Mouse (Mus musculus): ENCODE measurements around the gene Erich3. TPM values are rescaled to one million over a fixed set of nuclear protein-coding genes. Genes with fewer than 3 reads are reported as not detected.

Erich3 gene
- polyA plus RNA-seq, 1 experiment from 2014 or later: 0.23 TPM

DNA sequence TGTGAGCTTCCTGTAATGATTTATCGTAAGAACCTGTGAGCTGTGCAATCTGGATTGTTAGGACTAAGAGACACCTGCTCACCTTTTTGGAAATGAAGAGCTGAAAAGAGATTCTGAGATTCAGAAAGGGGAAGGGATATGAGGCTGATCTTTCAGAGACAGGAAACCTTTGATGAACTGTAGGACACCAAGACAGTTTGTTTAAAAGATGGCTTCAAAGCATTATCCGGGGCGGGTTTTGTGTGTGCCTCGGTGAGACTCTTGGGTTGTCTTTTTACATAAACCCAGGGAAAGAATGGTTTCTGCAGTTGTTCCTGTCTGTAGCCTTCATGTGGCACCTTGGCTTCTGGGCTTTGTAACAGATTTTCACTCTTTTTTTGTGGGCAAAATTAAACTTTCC lies 30.2 kb downstream of the Erich3 start:
- no peaks in the 10 kb centered on the region for H3K27me3 ChIP-seq (ENCODE audit: control insufficient read depth, insufficient read depth, low read depth, low read length)
- no peaks in the 10 kb centered on the region for H3K9me3 ChIP-seq (ENCODE audit: control insufficient read depth, low read length)
- H3K4me3 ChIP-seq (ENCODE audit: low read length): no peak overlapping the region
- peaks cover 3% of the 10 kb centered on the region; the same call in 1 of the 2 replicates for H3K4me1 ChIP-seq (replicated peaks; ENCODE audit: control insufficient read depth, insufficient read depth, low read length)
- no peaks in the 10 kb centered on the region for H3K36me3 ChIP-seq (ENCODE audit: control insufficient read depth, insufficient read depth, low read length)
- H3K9ac ChIP-seq (ENCODE audit: low read length): no peak overlapping the region
- 49% methylated on average over 4 of the region's 4 CpGs for WGBS
- no peak overlapping the region for H3K27ac ChIP-seq (ENCODE audit: low read length)
- no peak overlapping the region for H3K4me2 ChIP-seq (ENCODE audit: low read depth, low read length)
- ATAC-seq (ENCODE audit: low read depth): no peak

DNA sequence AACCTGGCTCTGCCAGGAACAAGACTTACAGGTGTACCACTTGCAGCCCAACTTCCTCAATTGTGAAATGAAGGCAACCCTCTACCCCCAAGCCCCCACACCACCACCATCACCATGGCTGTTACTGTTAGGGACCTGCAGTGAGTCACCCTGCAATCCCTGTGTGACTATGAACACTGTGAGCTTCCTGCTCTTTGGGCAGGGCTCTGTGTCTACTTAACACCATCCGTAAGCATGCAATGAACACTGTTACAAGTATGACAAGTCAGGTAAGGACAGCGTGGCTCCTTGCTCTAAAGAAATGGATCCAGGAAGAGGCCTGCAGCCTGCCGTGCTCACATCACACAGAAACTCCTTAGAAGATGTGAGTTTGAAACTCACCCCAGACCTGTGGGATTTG lies 33.0 kb downstream of the Erich3 start:
- Histone ChIP-seq H3K9ac (ENCODE audit: low read length) (no peak overlapping the region), H3K9me3 (ENCODE audit: control insufficient read depth, low read length) (no peaks in the 10 kb centered on the region), H3K4me1 (replicated peaks; ENCODE audit: control insufficient read depth, insufficient read depth, low read length) (peaks cover 3% of the 10 kb centered on the region; the same call in 1 of the 2 replicates), H3K27me3 (ENCODE audit: control insufficient read depth, insufficient read depth, low read depth, low read length) (no peaks in the 10 kb centered on the region), H3K4me2 (ENCODE audit: low read depth, low read length) (no peak overlapping the region), H3K4me3 (ENCODE audit: low read length) (no peak overlapping the region), H3K36me3 (ENCODE audit: control insufficient read depth, insufficient read depth, low read length) (no peaks in the 10 kb centered on the region), H3K27ac (ENCODE audit: low read length) (no peak overlapping the region)
- no peak for ATAC-seq (ENCODE audit: low read depth)
- WGBS: 81% methylated on average over 3 of the region's 3 CpGs

DNA sequence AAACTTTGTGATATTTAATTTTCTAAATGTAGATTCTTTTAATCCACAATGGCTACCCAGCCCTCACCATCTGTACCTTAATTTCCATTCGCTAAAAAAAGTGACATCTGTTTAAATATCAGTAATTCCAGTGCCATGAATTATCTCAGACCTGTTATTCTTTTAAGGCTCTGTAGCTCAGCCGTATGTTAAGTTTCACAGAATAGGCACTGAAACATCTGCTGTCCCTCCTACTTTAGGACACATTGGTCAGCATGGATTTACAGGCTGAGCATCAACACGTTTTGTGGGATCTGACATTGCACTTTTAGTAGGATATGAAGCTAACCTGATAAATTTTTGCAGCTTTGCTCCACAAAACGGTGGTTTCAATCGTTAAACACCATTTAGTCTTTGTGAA lies 35.2 kb downstream of the Erich3 start:
- H3K9ac ChIP-seq (ENCODE audit: low read length): no peak overlapping the region
- H3K4me2 ChIP-seq (ENCODE audit: low read depth, low read length): no peak overlapping the region
- H3K27me3 ChIP-seq (ENCODE audit: control insufficient read depth, insufficient read depth, low read depth, low read length): no peaks in the 10 kb centered on the region
- H3K27ac ChIP-seq (ENCODE audit: low read length): no peak overlapping the region
- no peaks in the 10 kb centered on the region for H3K36me3 ChIP-seq (ENCODE audit: control insufficient read depth, insufficient read depth, low read length)
- no peaks in the 10 kb centered on the region for H3K4me1 ChIP-seq (replicated peaks; ENCODE audit: control insufficient read depth, insufficient read depth, low read length)
- WGBS: 50% methylated on average over 5 of the region's 5 CpGs
- no peak for ATAC-seq (ENCODE audit: low read depth)
- no peaks in the 10 kb centered on the region for H3K9me3 ChIP-seq (ENCODE audit: control insufficient read depth, low read length)
- H3K4me3 ChIP-seq (ENCODE audit: low read length): no peak overlapping the region

DNA sequence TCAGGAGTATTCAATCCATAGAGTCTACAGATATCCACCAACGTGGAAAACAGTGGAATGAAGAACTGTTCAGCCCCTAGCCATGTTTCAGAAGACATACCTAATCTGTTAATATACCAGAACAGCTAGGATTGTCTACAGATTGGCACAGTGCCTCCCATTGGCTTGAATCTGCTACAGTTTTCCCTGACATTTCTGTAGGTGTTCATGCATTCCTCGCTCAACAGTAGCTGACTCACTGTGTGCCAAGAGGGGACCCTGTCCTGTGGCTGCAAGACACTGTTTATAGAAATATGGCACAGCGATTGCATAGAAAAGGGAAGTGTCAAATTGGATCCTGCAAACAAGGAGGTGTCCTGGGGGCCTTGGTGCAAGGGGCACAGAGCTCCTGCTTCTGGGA lies 36.6 kb downstream of the Erich3 start:
- H3K36me3 ChIP-seq (ENCODE audit: control insufficient read depth, insufficient read depth, low read length): no peaks in the 10 kb centered on the region
- ATAC-seq (ENCODE audit: low read depth): no peak
- no peaks in the 10 kb centered on the region for H3K9me3 ChIP-seq (ENCODE audit: control insufficient read depth, low read length)
- no peaks in the 10 kb centered on the region for H3K27me3 ChIP-seq (ENCODE audit: control insufficient read depth, insufficient read depth, low read depth, low read length)
- no peak overlapping the region for H3K27ac ChIP-seq (ENCODE audit: low read length)
- H3K4me1 ChIP-seq (replicated peaks; ENCODE audit: control insufficient read depth, insufficient read depth, low read length): no peaks in the 10 kb centered on the region
- H3K9ac ChIP-seq (ENCODE audit: low read length): no peak overlapping the region
- WGBS: 68% methylated on average over 3 of the region's 3 CpGs
- no peak overlapping the region for H3K4me3 ChIP-seq (ENCODE audit: low read length)
- H3K4me2 ChIP-seq (ENCODE audit: low read depth, low read length): no peak overlapping the region

DNA sequence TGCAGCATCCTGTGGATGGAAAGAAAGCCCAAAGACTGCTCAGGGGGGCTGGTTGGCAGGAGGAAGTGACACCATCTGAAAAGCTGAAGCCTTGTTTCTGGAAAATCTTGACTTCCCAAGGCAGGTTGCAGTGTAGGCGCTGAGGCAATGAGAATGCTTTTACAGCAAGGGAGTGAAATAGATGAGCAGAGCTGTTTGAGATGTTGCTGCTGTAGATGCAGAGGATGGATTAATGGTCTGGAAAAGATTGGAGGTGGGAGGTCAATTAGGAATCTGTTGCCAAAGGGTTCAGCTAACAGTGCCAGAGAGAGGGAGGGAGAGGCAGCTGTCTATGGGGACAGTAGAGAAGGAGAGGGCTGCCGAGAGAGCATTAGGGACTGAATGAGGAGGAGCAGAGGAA lies 37.1 kb downstream of the Erich3 start:
- Histone ChIP-seq H3K4me3 (ENCODE audit: low read length) (no peak overlapping the region), H3K4me1 (replicated peaks; ENCODE audit: control insufficient read depth, insufficient read depth, low read length) (no peaks in the 10 kb centered on the region), H3K27me3 (ENCODE audit: control insufficient read depth, insufficient read depth, low read depth, low read length) (no peaks in the 10 kb centered on the region), H3K36me3 (ENCODE audit: control insufficient read depth, insufficient read depth, low read length) (no peaks in the 10 kb centered on the region), H3K9ac (ENCODE audit: low read length) (no peak overlapping the region), H3K27ac (ENCODE audit: low read length) (no peak overlapping the region), H3K4me2 (ENCODE audit: low read depth, low read length) (no peak overlapping the region), H3K9me3 (ENCODE audit: control insufficient read depth, low read length) (no peaks in the 10 kb centered on the region)
- no peak for ATAC-seq (ENCODE audit: low read depth)
- WGBS: 55% methylated on average over 2 of the region's 2 CpGs

DNA sequence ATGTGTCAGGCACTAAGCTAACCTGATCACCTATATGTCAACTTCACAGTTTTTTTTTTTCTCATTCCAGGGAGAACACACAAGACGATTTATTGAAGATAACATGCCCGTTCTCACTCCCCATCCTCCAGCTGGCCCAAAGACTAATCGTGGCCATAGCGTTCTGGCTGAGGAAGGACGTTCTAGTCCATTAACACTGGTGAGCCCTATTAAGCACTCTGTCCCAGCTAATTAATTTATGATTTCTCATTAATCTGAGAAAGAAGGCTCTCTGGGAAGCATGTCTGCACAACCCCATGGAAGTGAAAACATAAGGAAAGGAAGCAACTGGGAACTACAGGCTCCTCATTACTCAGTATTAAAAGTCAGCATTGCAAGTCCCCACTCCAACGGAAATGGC lies 41.1 kb downstream of the Erich3 start:
- Histone ChIP-seq H3K27me3 (ENCODE audit: control insufficient read depth, insufficient read depth, low read depth, low read length) (no peaks in the 10 kb centered on the region), H3K4me2 (ENCODE audit: low read depth, low read length) (no peak overlapping the region), H3K9me3 (ENCODE audit: control insufficient read depth, low read length) (no peaks in the 10 kb centered on the region), H3K36me3 (ENCODE audit: control insufficient read depth, insufficient read depth, low read length) (no peaks in the 10 kb centered on the region), H3K27ac (ENCODE audit: low read length) (no peak overlapping the region), H3K9ac (ENCODE audit: low read length) (no peak overlapping the region), H3K4me1 (replicated peaks; ENCODE audit: control insufficient read depth, insufficient read depth, low read length) (no peaks in the 10 kb centered on the region), H3K4me3 (ENCODE audit: low read length) (no peak overlapping the region)
- ATAC-seq (ENCODE audit: low read depth): no peak
- 59% methylated on average over 6 of the region's 6 CpGs for WGBS

DNA sequence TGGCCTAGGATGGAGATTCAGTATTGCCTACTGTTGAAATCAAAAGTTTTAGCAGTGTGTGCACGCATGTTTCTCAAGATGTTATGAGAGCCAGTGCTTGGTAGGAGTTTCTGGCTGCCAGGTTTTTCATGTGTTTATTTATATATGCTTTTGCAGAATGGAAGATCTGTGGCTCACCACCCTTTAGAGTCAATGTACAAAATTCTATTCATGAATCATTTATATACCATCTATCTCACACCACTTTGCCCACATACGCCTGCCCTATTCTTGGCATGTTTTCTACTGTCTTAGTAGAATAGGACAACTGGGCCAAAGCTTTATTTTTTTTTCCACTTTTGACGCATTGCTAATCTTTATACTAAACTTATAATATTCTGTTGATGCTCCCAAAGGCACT lies 44.5 kb downstream of the Erich3 start:
- no peaks in the 10 kb centered on the region for H3K36me3 ChIP-seq (ENCODE audit: control insufficient read depth, insufficient read depth, low read length)
- no peak overlapping the region for H3K9ac ChIP-seq (ENCODE audit: low read length)
- H3K4me3 ChIP-seq (ENCODE audit: low read length): no peak overlapping the region
- H3K27ac ChIP-seq (ENCODE audit: low read length): no peak overlapping the region
- no peak overlapping the region for H3K4me2 ChIP-seq (ENCODE audit: low read depth, low read length)
- H3K27me3 ChIP-seq (ENCODE audit: control insufficient read depth, insufficient read depth, low read depth, low read length): no peaks in the 10 kb centered on the region
- ATAC-seq (ENCODE audit: low read depth): no peak
- no peaks in the 10 kb centered on the region for H3K4me1 ChIP-seq (replicated peaks; ENCODE audit: control insufficient read depth, insufficient read depth, low read length)
- WGBS: 72% methylated on average over 3 of the region's 3 CpGs
- no peaks in the 10 kb centered on the region for H3K9me3 ChIP-seq (ENCODE audit: control insufficient read depth, low read length)

DNA sequence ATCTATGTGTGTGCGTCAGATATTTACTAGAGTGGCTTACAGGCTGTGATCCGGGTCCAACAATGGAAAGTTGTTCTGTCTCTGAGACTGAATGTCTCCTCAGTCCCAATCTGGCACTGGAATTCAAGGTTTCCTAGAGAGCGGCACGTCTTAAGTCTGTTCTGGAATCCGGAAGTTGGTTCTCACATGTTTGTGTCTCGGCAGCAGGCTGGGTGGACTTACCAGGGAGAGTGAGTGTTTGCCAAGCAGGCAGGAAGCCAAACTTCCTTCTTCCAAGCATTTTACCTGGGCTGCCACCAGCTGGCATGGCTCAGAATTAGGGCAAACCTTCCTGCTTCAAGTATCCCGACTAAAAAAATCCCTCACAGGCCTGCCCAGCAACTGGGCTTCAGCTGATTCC lies 59.5 kb downstream of the Erich3 start:
- Histone ChIP-seq H3K4me3 (ENCODE audit: low read length) (no peak overlapping the region), H3K4me1 (replicated peaks; ENCODE audit: control insufficient read depth, insufficient read depth, low read length) (no peaks in the 10 kb centered on the region; the same call in 1 of the 2 replicates), H3K9me3 (ENCODE audit: control insufficient read depth, low read length) (no peaks in the 10 kb centered on the region), H3K27me3 (ENCODE audit: control insufficient read depth, insufficient read depth, low read depth, low read length) (no peaks in the 10 kb centered on the region), H3K27ac (ENCODE audit: low read length) (peak overlapping the region; percentile 55), H3K4me2 (ENCODE audit: low read depth, low read length) (no peak overlapping the region), H3K9ac (ENCODE audit: low read length) (no peak overlapping the region), H3K36me3 (ENCODE audit: control insufficient read depth, insufficient read depth, low read length) (no peaks in the 10 kb centered on the region)
- WGBS: 34% methylated on average over 7 of the region's 7 CpGs
- peak; percentile 95 for ATAC-seq (ENCODE audit: low read depth)

DNA sequence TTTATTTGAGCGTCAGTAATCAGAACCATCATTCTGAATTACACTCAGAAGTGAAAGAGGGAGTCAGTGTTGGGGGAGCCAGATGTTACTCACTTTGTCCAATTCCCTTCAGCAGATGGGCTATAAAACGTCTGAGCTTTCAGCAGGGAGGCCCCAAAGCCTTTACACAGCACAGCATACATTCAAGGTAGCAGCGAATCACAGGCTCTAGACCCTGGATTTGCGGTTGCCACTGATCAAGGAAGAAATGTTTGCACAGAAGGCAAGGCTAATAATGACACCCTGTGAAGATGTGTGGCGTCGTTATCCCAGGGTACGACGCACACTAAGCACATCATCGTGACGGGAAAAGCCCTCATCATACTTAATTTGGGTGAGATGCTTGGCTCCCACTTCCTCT lies 67.8 kb downstream of the Erich3 start:
- no peaks in the 10 kb centered on the region for H3K4me1 ChIP-seq (replicated peaks; ENCODE audit: control insufficient read depth, insufficient read depth, low read length)
- no peak overlapping the region for H3K4me3 ChIP-seq (ENCODE audit: low read length)
- H3K9ac ChIP-seq (ENCODE audit: low read length): no peak overlapping the region
- no peak overlapping the region for H3K27ac ChIP-seq (ENCODE audit: low read length)
- H3K4me2 ChIP-seq (ENCODE audit: low read depth, low read length): no peak overlapping the region
- no peaks in the 10 kb centered on the region for H3K9me3 ChIP-seq (ENCODE audit: control insufficient read depth, low read length)
- no peaks in the 10 kb centered on the region for H3K27me3 ChIP-seq (ENCODE audit: control insufficient read depth, insufficient read depth, low read depth, low read length)
- ATAC-seq (ENCODE audit: low read depth): no peak
- no peaks in the 10 kb centered on the region for H3K36me3 ChIP-seq (ENCODE audit: control insufficient read depth, insufficient read depth, low read length)
- 84% methylated on average over 10 of the region's 10 CpGs for WGBS

DNA sequence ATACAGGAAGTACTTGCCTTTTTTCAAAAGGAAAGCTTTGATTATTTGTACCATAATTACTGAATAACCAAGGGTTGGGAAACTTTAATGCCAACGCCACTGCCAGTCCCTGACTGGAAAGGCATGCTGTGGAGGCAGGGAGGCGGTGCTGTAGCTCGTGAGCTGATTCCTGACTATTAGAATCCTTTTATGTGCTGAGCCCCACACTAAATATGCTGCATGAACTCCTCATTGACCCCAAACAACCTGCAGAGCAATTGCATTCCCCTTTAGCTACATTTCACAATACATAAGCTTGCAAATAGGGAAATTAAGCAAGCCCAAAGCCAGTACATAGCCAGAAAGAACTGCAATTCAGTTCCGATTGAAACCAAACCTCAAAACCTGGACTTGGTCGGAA lies 77.8 kb downstream of the Erich3 start:
- Histone ChIP-seq H3K4me1 (replicated peaks; ENCODE audit: control insufficient read depth, insufficient read depth, low read length) (no peaks in the 10 kb centered on the region), H3K4me3 (ENCODE audit: low read length) (no peak overlapping the region), H3K27me3 (ENCODE audit: control insufficient read depth, insufficient read depth, low read depth, low read length) (no peaks in the 10 kb centered on the region), H3K27ac (ENCODE audit: low read length) (no peak overlapping the region), H3K4me2 (ENCODE audit: low read depth, low read length) (no peak overlapping the region), H3K9me3 (ENCODE audit: control insufficient read depth, low read length) (no peaks in the 10 kb centered on the region), H3K9ac (ENCODE audit: low read length) (no peak overlapping the region), H3K36me3 (ENCODE audit: control insufficient read depth, insufficient read depth, low read length) (no peaks in the 10 kb centered on the region)
- ATAC-seq (ENCODE audit: low read depth): no peak
- 75% methylated on average over 5 of the region's 5 CpGs for WGBS
